Mouse (Mus musculus): Measurements from ENCODE around the gene Psmb8. TPM values are rescaled to one million over a fixed set of nuclear protein-coding genes. Genes with fewer than 3 reads are reported as not detected.

Gene Psmb8
- total and polyA plus RNA-seq, 2 experiments from 2014 or later = 9.9 to 11.0 TPM

- TF ChIP-seq CTCF (IDR thresholded peaks at IDR 0.05; ENCODE audit: low read depth) = no peak
- no peak for TF ChIP-seq EP300 (IDR thresholded peaks at IDR 0.05; ENCODE audit: low read depth)
- Histone ChIP-seq H3K9me3 (replicated peaks; ENCODE audit: control insufficient read depth, low read length) (no peaks in the 10 kb centered on the region), H3K4me3 (ENCODE audit: low read depth, low read length) (peak overlapping the region; percentile 69), H3K4me1 (ENCODE audit: control insufficient read depth, insufficient read depth) (peaks cover 8% of the 10 kb centered on the region; the same call in 1 of the 2 replicates), H3K27me3 (ENCODE audit: control insufficient read depth, insufficient read depth, low read length) (peaks cover 55% of the 10 kb centered on the region), H3K4me2 (ENCODE audit: low read depth, low read length) (peak overlapping the region; percentile 94), H3K27ac (ENCODE audit: low read depth) (no peak overlapping the region), H3K36me3 (replicated peaks; ENCODE audit: control insufficient read depth, insufficient read depth, low read length) (no peaks in the 10 kb centered on the region), H3K9ac (replicated peaks; ENCODE audit: low read depth, low read length) (peak overlapping the region; percentile 77; the same call in 1 of the 2 replicates)
- no peak for ATAC-seq (ENCODE audit: insufficient read depth, low read depth)
- no peak for DNase-seq (ENCODE audit: low spot score)
- WGBS = 5% methylated on average over 14 of the region's 14 CpGs
Measured at GRCm38 (mm10) chr17:34186885-34187260, 10.6 kb upstream of the Psmb8 start.

- Histone ChIP-seq H3K27ac (ENCODE audit: low read depth) (peak within 1 kb of the TSS; percentile 69), H3K4me3 (ENCODE audit: low read depth, low read length) (peak within 1 kb of the TSS; percentile 69), H3K4me2 (ENCODE audit: low read depth, low read length) (peak within 1 kb of the TSS; percentile 94), H3K36me3 (replicated peaks; ENCODE audit: control insufficient read depth, insufficient read depth, low read length) (no peaks in the 10 kb centered on the region), H3K9me3 (replicated peaks; ENCODE audit: control insufficient read depth, low read length) (no peaks in the 10 kb centered on the region), H3K4me1 (ENCODE audit: control insufficient read depth, insufficient read depth) (peaks cover 8% of the 10 kb centered on the region; the same call in 1 of the 2 replicates), H3K27me3 (ENCODE audit: control insufficient read depth, insufficient read depth, low read length) (peaks cover 59% of the 10 kb centered on the region), H3K9ac (replicated peaks; ENCODE audit: low read depth, low read length) (peak within 1 kb of the TSS; percentile 77)
- ATAC-seq (ENCODE audit: insufficient read depth, low read depth) (peak; percentile 95), DNase-seq (ENCODE audit: low spot score) (peak; percentile 84)
- TF ChIP-seq CTCF (IDR thresholded peaks at IDR 0.05; ENCODE audit: low read depth) (no peak), EP300 (IDR thresholded peaks at IDR 0.05; ENCODE audit: low read depth) (no peak)
- WGBS = under 1% methylated on average over 46 of the region's 46 CpGs
Measured at GRCm38 (mm10) chr17:34187261-34187916, 10.1 kb upstream of the Psmb8 start, which contains the start of the genes Tap1 and Psmb9. Gene Tap1 (plus strand): TSS chr17:34187553. Gene Psmb9 (minus strand): TSS chr17:34187764.

GRCm38 (mm10) chr17:34188010-34188409 lies 9.5 kb upstream of the Psmb8 start:
- H3K9ac ChIP-seq (replicated peaks; ENCODE audit: low read depth, low read length) = peak overlapping the region; percentile 77
- H3K4me1 ChIP-seq (ENCODE audit: control insufficient read depth, insufficient read depth) = peaks cover 8% of the 10 kb centered on the region; the same call in 1 of the 2 replicates
- WGBS = 1% methylated on average over 20 of the region's 20 CpGs
- TF ChIP-seq CTCF (IDR thresholded peaks at IDR 0.05; ENCODE audit: low read depth) (no peak), EP300 (IDR thresholded peaks at IDR 0.05; ENCODE audit: low read depth) (no peak)
- peak overlapping the region; percentile 69 for H3K27ac ChIP-seq (ENCODE audit: low read depth)
- ATAC-seq (ENCODE audit: insufficient read depth, low read depth) = peak; percentile 24
- peak; percentile 26 for DNase-seq (ENCODE audit: low spot score)
- no peaks in the 10 kb centered on the region for H3K36me3 ChIP-seq (replicated peaks; ENCODE audit: control insufficient read depth, insufficient read depth, low read length)
- peak overlapping the region; percentile 94 for H3K4me2 ChIP-seq (ENCODE audit: low read depth, low read length)
- no peaks in the 10 kb centered on the region for H3K9me3 ChIP-seq (replicated peaks; ENCODE audit: control insufficient read depth, low read length)
- peak overlapping the region; percentile 69 for H3K4me3 ChIP-seq (ENCODE audit: low read depth, low read length)
- H3K27me3 ChIP-seq (ENCODE audit: control insufficient read depth, insufficient read depth, low read length) = peaks cover 65% of the 10 kb centered on the region

- Histone ChIP-seq H3K4me1 (ENCODE audit: control insufficient read depth, insufficient read depth) (peaks cover 8% of the 10 kb centered on the region; the same call in 1 of the 2 replicates), H3K4me3 (ENCODE audit: low read depth, low read length) (no peak overlapping the region), H3K4me2 (ENCODE audit: low read depth, low read length) (no peak overlapping the region), H3K36me3 (replicated peaks; ENCODE audit: control insufficient read depth, insufficient read depth, low read length) (no peaks in the 10 kb centered on the region), H3K9me3 (replicated peaks; ENCODE audit: control insufficient read depth, low read length) (no peaks in the 10 kb centered on the region), H3K27me3 (ENCODE audit: control insufficient read depth, insufficient read depth, low read length) (peaks cover 67% of the 10 kb centered on the region), H3K9ac (replicated peaks; ENCODE audit: low read depth, low read length) (no peak overlapping the region), H3K27ac (ENCODE audit: low read depth) (no peak overlapping the region)
- ATAC-seq (ENCODE audit: insufficient read depth, low read depth) = no peak
- no peak for DNase-seq (ENCODE audit: low spot score)
- WGBS = 63% methylated on average over 6 of the region's 6 CpGs
- TF ChIP-seq CTCF (IDR thresholded peaks at IDR 0.05; ENCODE audit: low read depth) (no peak), EP300 (IDR thresholded peaks at IDR 0.05; ENCODE audit: low read depth) (no peak)
Measured at GRCm38 (mm10) chr17:34188986-34189385, 8.5 kb upstream of the Psmb8 start.

GRCm38 (mm10) chr17:34192852-34193251 lies 4.7 kb upstream of the Psmb8 start:
- DNase-seq (ENCODE audit: low spot score) (no peak), ATAC-seq (ENCODE audit: insufficient read depth, low read depth) (no peak)
- Histone ChIP-seq H3K27me3 (ENCODE audit: control insufficient read depth, insufficient read depth, low read length) (peaks cover 76% of the 10 kb centered on the region), H3K9me3 (replicated peaks; ENCODE audit: control insufficient read depth, low read length) (no peaks in the 10 kb centered on the region), H3K4me2 (ENCODE audit: low read depth, low read length) (no peak overlapping the region), H3K36me3 (replicated peaks; ENCODE audit: control insufficient read depth, insufficient read depth, low read length) (no peaks in the 10 kb centered on the region), H3K4me3 (ENCODE audit: low read depth, low read length) (no peak overlapping the region), H3K9ac (replicated peaks; ENCODE audit: low read depth, low read length) (no peak overlapping the region), H3K4me1 (ENCODE audit: control insufficient read depth, insufficient read depth) (peaks cover 5% of the 10 kb centered on the region; the same call in 1 of the 2 replicates), H3K27ac (ENCODE audit: low read depth) (no peak overlapping the region)
- WGBS = 25% methylated on average over 16 of the region's 16 CpGs
- TF ChIP-seq CTCF (IDR thresholded peaks at IDR 0.05; ENCODE audit: low read depth) (no peak), EP300 (IDR thresholded peaks at IDR 0.05; ENCODE audit: low read depth) (no peak)

Measured in heart, postnatal 0 days (tissue).